In the genomic region with DNA sequence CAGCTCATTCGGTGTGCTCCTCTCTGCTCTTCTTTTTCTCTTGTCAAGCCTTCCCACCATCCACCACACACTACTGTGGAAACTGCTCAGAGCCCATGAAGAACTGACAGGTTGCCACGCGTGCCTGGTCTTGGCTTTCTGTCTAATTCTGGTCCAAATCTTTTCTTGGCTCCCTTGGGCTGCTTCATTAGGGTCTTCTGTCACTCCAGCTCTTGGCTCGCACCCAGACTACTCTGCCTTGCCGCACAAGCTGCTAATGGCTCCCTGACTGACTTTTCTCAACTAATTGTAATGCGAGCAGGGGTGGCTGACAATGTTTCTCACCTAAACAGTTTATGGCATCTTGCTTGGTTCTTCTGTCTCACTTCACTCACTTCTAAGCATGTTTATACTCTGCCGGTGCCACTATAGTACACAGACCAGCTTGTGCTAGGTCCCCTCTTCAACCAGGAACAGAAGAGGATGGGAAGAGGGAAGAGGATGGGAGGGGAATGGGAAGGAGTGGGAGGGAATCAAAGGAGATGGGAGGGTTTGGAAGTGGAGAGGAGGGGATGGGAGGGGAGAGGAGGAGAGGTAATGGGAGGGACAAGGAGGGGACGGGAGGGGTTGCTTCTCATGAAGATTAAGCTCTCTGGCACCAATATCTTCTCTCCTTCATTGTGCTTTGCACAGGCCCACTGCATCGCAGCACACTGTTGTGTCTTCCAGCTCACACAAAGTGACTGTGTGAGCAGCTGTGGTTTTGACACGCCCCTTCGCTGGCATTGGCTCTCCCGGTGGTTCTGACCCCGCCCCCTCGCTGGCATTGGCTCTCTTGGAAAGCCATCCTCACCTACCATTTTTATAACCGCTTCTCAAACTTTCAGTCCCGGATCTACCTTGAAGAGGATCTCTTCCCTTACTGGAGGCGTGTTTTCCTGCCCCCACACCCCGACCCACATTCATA, we compare ENCODE assay signal across 8 mouse cellular contexts. TPM values are rescaled to one million over a fixed set of nuclear protein-coding genes. Genes with fewer than 3 reads are reported as not detected.
A peak's percentile ranks its signal among the peaks of the same experiment; 100 is the strongest.
DNase-seq lines count a peak whose midpoint lies in the region; ATAC-seq and TF ChIP-seq lines count a peak whose summit lies in the region.

No protein-coding gene starts in this region.

- 55% methylated on average over 18 of the region's 18 CpGs for WGBS in midbrain, embryonic 16.5 days
- 59% methylated on average over 18 of the region's 18 CpGs for WGBS in midbrain, embryonic 15.5 days
- 42% methylated on average over 17 of the region's 18 CpGs for WGBS in hindbrain, embryonic 16.5 days
- 42% methylated on average over 18 of the region's 18 CpGs for WGBS in stomach, embryonic 15.5 days

- peaks cover 6% of the 10 kb centered on the region for H3K4me1 ChIP-seq in midbrain, embryonic 16.5 days (ENCODE audit: control insufficient read depth, insufficient read depth, low read length)
- H3K4me1 ChIP-seq in midbrain, embryonic 15.5 days, result peaks cover 12% of the 10 kb centered on the region
- H3K4me1 ChIP-seq in hindbrain, embryonic 16.5 days (ENCODE audit: control insufficient read depth, insufficient read depth, low read depth, low read length), result peaks cover 10% of the 10 kb centered on the region
- no peaks in the 10 kb centered on the region for H3K4me1 ChIP-seq in stomach, embryonic 15.5 days

- no peak for TF ChIP-seq CTCF in gastrocnemius, adult 2 months (IDR thresholded peaks at IDR 0.05)

- no peak for DNase-seq in frontal cortex, postnatal 14 days (ENCODE audit: low spot score in 2 of 2)
- DNase-seq in left cerebral cortex, adult 11 months (ENCODE audit: low spot score), result no peak
- no peak for DNase-seq in gastrocnemius, adult 2 months

- H3K36me3 ChIP-seq in midbrain, embryonic 16.5 days (ENCODE audit: control insufficient read depth, insufficient read depth, low read length), result no peaks in the 10 kb centered on the region
- H3K36me3 ChIP-seq in midbrain, embryonic 15.5 days (replicated peaks), result no peaks in the 10 kb centered on the region
- no peaks in the 10 kb centered on the region for H3K36me3 ChIP-seq in hindbrain, embryonic 16.5 days (ENCODE audit: control insufficient read depth, insufficient read depth, low read length)
- H3K36me3 ChIP-seq in stomach, embryonic 15.5 days, result no peaks in the 10 kb centered on the region

- no peaks in the 10 kb centered on the region for H3K27me3 ChIP-seq in midbrain, embryonic 16.5 days (ENCODE audit: control insufficient read depth, insufficient read depth, low read depth, low read length)
- no peaks in the 10 kb centered on the region for H3K27me3 ChIP-seq in midbrain, embryonic 15.5 days (replicated peaks)
- no peaks in the 10 kb centered on the region for H3K27me3 ChIP-seq in hindbrain, embryonic 16.5 days (replicated peaks; ENCODE audit: control insufficient read depth, insufficient read depth, low read length)
- H3K27me3 ChIP-seq in stomach, embryonic 15.5 days (replicated peaks), result no peaks in the 10 kb centered on the region

- H3K27ac ChIP-seq in midbrain, embryonic 16.5 days (ENCODE audit: low read length), result no peak overlapping the region
- H3K27ac ChIP-seq in midbrain, embryonic 15.5 days, result no peak overlapping the region
- no peak overlapping the region for H3K27ac ChIP-seq in hindbrain, embryonic 16.5 days (ENCODE audit: low read depth, low read length)
- H3K27ac ChIP-seq in stomach, embryonic 15.5 days, result no peak overlapping the region
- H3K27ac ChIP-seq in gastrocnemius, adult 2 months, result no peak overlapping the region

- peak; percentile 48 for ATAC-seq in frontal cortex, adult (ENCODE audit: low TSS enrichment)
- ATAC-seq in midbrain, embryonic 16.5 days, result 0 out of 2 replicates have a peak, but pooled peaks have one; percentile 44
- no peak for ATAC-seq in midbrain, embryonic 15.5 days (replicated peaks)
- ATAC-seq in hindbrain, embryonic 16.5 days, result peak; percentile 31; the same call in 1 of the 2 replicates
- ATAC-seq in stomach, embryonic 15.5 days (ENCODE audit: insufficient read depth, low FRiP score, low read depth), result 0 out of 2 replicates have a peak, but pooled peaks have one; percentile 14

- intact Hi-C loops in gastrocnemius, adult 2 months (cut with DNase I), result no loop called here

- H3K4me2 ChIP-seq in midbrain, embryonic 16.5 days (ENCODE audit: low read length), result no peak overlapping the region
- no peak overlapping the region for H3K4me2 ChIP-seq in midbrain, embryonic 15.5 days
- no peak overlapping the region for H3K4me2 ChIP-seq in hindbrain, embryonic 16.5 days (ENCODE audit: low read length)
- H3K4me2 ChIP-seq in stomach, embryonic 15.5 days, result peak overlapping the region; percentile 21

- no peak overlapping the region for H3K9ac ChIP-seq in midbrain, embryonic 16.5 days (ENCODE audit: low read depth, low read length)
- H3K9ac ChIP-seq in midbrain, embryonic 15.5 days, result no peak overlapping the region
- no peak overlapping the region for H3K9ac ChIP-seq in hindbrain, embryonic 16.5 days (ENCODE audit: low read depth, low read length)
- H3K9ac ChIP-seq in stomach, embryonic 15.5 days, result no peak overlapping the region

- H3K4me3 ChIP-seq in midbrain, embryonic 16.5 days (ENCODE audit: low read depth, low read length), result no peak overlapping the region
- H3K4me3 ChIP-seq in midbrain, embryonic 15.5 days, result no peak overlapping the region
- H3K4me3 ChIP-seq in hindbrain, embryonic 16.5 days (ENCODE audit: low read length), result no peak overlapping the region
- H3K4me3 ChIP-seq in stomach, embryonic 15.5 days (replicated peaks), result no peak overlapping the region
- H3K4me3 ChIP-seq in gastrocnemius, adult 2 months, result no peak overlapping the region

- no peaks in the 10 kb centered on the region for H3K9me3 ChIP-seq in midbrain, embryonic 16.5 days (replicated peaks; ENCODE audit: control insufficient read depth, low read length, poor library complexity, severe bottlenecking)
- no peaks in the 10 kb centered on the region for H3K9me3 ChIP-seq in midbrain, embryonic 15.5 days
- no peaks in the 10 kb centered on the region for H3K9me3 ChIP-seq in hindbrain, embryonic 16.5 days (ENCODE audit: control insufficient read depth, low read length)
- H3K9me3 ChIP-seq in stomach, embryonic 15.5 days, result no peaks in the 10 kb centered on the region

RNA-seq across cellular contexts. Expression of gene Sult6b2, which starts 16.0 kb away (rescaled TPM):
- polyA plus RNA-seq in midbrain, embryonic 16.5 days (2015; fragmentation: Nextera tagmentation; extraction: Ambion mirVana), result 0.24 and 0.25 TPM in 2 replicates
- polyA plus RNA-seq in midbrain, embryonic 15.5 days (2015; fragmentation: Nextera tagmentation; extraction: Ambion mirVana), result 0.17 and 0.38 TPM in 2 replicates
- polyA plus RNA-seq in hindbrain, embryonic 16.5 days (2015; fragmentation: Nextera tagmentation; extraction: Ambion mirVana), result 0.10 and 0.19 TPM in 2 replicates
- polyA plus RNA-seq in stomach, embryonic 15.5 days (2015; fragmentation: Nextera tagmentation; extraction: Ambion mirVana), result 0.54 and 2.4 TPM in 2 replicates
- total RNA-seq in gastrocnemius, adult 2 months (2021), result not detected

RNA-seq across cellular contexts. Expression of gene Cmas, which starts 31.8 kb away (rescaled TPM):
- 226 and 229 TPM in 2 replicates for polyA plus RNA-seq in midbrain, embryonic 16.5 days (2015; fragmentation: Nextera tagmentation; extraction: Ambion mirVana)
- polyA plus RNA-seq in midbrain, embryonic 15.5 days (2015; fragmentation: Nextera tagmentation; extraction: Ambion mirVana), result 213 and 222 TPM in 2 replicates
- 182 and 193 TPM in 2 replicates for polyA plus RNA-seq in hindbrain, embryonic 16.5 days (2015; fragmentation: Nextera tagmentation; extraction: Ambion mirVana)
- 100 and 104 TPM in 2 replicates for polyA plus RNA-seq in stomach, embryonic 15.5 days (2015; fragmentation: Nextera tagmentation; extraction: Ambion mirVana)
- 10 to 100 TPM; 27.5 to 31.6 TPM for total RNA-seq in gastrocnemius, adult 2 months (2021)
